Mouse (Mus musculus) left cerebral cortex, adult 8-10 months (tissue): Measurements from ENCODE around the gene Gm26657. TPM values are rescaled to one million over a fixed set of nuclear protein-coding genes. Genes with fewer than 3 reads are reported as not detected.
A peak's percentile ranks its signal among the peaks of the same experiment; 100 is the strongest.

Experiments used
- DNase-seq, 2 experiments: peaks; one replicate each; pipeline ENCODE4 v3.0.0; 2022; ENCODE audit warnings: low spot score in 2 of 2
- total RNA-seq, 4 experiments: library from RNA; stranded (reverse); gene quantifications; 2 replicates each; pipeline ENCODE4 v1.2.4; 2022

The Gm26657 gene
- not detected for total RNA-seq

DNA sequence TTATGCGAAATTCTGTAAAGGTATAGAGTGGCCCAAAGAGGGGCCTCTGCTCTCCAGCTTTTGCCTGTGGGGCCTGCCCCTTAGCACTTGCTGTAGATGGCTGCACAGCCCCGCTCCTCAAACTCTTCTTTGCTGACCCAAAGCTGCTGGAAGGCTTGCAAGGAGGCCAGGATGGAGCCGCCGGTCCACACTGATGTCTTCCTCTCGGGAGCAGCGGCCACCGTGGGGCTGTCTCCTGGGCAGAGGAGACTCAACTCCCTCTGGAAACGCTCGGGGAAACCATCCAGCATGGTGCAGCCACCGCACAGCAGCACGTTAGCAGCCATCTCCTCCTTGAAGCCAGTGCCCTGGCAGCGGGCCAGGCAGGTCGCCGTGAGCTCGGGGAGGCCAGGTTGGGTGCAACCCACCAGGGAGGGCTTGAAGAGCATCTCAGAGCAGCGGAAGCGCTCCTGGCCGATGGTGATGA is at the start of gene Gm26657:
Gm26657 (plus strand) TSS at position 51 of the 466 bp plus-strand sequence.
- no peak for DNase-seq

GRCm38 (mm10) chr4:56696401-56696800 is 43.5 kb upstream of the Gm26657 start:
- DNase-seq: no peak

GRCm38 (mm10) chr4:56698671-56699070 is 41.2 kb upstream of the Gm26657 start:
- no peak for DNase-seq

GRCm38 (mm10) chr4:56702234-56702633 is 37.6 kb upstream of the Gm26657 start:
- no peak for DNase-seq

DNA sequence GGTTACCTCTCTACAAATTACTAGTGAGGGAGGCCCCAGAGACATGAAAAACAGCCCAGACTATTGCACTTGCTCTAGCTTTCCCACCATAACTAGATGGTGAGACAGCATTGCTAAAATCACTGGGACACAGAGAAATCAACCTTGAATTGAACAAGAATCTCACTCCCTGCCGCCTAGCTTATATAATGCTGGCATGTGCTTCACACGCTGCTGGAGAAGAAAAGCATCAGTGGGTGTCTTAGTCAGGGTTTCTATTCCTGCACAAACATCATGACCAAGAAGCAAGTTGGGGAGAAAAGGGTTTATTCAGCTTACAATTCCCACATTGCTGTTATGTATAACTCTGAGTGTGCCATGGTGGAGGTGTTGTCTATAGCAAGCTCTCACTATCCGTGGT is 26.7 kb upstream of the Gm26657 start:
- peak in 1 of 2 experiments; percentile 74 for DNase-seq

DNA sequence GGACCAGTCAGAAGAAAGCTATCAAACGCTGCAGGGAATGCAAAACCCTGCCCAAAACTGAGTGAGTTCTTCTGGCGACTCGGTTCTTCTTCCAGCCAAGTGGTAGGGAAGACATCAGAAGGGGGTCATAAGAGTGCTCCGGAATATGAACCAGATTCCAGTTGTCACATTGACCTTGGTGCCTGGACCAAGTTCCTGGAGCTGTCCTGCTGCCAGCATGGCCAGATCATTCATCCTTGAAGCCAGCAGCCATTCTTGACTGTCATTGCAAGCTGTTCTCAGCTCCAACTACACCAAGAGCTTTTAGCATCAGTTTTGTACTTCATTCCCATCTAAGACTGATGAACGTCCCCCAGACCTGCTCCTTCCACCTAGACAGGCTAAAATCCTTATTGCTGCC is 23.1 kb upstream of the Gm26657 start:
- no peak for DNase-seq

GRCm38 (mm10) chr4:56717932-56718331 is 21.9 kb upstream of the Gm26657 start:
- DNase-seq: no peak

- DNase-seq: no peak
Observed at GRCm38 (mm10) chr4:56718573-56719442, 21.1 kb upstream of the Gm26657 start.

GRCm38 (mm10) chr4:56719456-56719855 is 20.4 kb upstream of the Gm26657 start:
- no peak for DNase-seq

GRCm38 (mm10) chr4:56720403-56720802 is 19.5 kb upstream of the Gm26657 start:
- DNase-seq: no peak

DNA sequence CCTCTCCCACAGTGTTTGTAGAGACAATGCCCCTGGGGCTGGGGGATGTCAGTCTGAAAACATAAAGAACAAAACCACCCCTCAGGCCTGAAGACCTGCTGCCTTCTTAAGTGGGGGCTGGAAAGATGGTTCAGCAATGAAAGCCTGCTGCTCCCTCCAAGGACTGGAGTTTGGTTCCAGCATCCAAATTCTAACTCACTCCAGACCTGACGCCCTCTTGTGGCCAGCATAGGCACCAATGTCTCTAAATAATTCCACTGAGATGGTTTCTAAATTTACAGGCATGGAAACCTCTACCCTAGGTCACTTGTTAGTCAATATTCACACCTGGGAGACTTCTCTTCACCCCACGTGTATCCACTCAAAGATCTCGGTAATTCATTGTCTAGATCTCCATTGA is 18.4 kb upstream of the Gm26657 start:
- DNase-seq: no peak

DNA sequence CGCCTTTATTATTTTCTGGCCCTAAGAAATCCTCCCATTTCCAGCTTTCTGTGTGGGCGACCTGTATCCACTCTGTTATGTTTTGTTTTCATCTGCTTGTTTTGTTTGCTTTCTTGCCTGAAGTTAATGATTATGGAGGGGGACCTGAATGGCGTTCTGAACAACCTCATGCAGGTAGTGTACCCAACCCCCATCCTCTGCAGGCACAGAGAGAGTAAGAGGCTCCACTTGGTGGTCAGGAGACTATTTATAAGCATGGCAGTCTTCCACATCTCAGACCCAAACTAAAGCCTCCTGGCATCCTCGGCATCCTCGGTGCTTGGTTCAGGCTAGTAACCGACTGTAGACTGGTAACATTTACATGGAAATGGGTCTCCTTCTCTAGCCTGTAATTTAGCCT is 17.5 kb upstream of the Gm26657 start:
- DNase-seq: no peak

- peak in 1 of 2 experiments; percentile 3 for DNase-seq
Observed at GRCm38 (mm10) chr4:56723237-56723636, 16.6 kb upstream of the Gm26657 start.

DNA sequence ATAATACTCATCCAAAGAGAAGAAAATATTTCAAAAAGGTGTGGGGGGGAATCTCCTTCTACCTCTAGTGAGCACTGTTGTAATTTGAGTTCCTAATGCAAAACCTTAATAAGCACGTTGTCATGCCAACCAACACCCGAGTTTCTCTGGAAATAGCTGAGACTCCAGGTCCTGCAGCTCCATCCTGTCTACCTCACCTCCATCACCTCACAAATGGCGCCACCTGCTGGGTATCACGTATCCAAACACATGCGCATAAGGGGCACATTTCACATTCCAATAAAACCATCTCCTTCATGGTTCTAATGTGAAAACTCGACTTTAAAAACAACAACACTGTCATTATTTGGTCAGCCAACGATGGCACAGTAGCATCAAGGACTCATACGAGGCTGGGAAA is 14.0 kb upstream of the Gm26657 start:
- peak in 1 of 2 experiments; percentile 16 for DNase-seq

GRCm38 (mm10) chr4:56740611-56741010 is 741 bp downstream of the Gm26657 start:
- DNase-seq: no peak

DNA sequence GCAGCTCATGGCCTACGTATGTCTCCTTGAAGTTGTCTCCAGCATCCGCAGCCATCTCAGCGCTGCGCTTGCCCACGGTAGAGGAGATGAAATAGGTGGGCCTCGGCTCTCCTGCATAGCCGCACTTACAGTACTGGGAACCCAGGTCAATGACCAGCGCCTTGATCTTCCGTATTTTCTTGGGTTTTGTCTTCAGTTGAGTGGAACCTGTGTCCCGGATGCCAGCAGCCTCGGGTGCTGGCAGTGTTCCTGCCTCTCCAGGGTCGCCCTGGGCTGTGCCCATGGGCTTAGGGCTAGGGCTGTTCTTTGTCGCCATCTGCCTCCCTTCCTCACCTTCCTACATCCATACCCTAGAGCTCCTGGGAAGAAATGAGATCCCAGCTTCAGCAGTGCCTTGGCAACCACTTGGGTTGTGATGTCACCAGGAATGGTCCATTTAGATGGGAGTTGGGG is 1.2 kb downstream of the Gm26657 start, which contains the start of gene Actl7b:
Actl7b (minus strand) TSS at position 403 of the 453 bp plus-strand sequence.
- no peak for DNase-seq

GRCm38 (mm10) chr4:56742698-56743097 is 2.8 kb downstream of the Gm26657 start:
- no peak for DNase-seq

GRCm38 (mm10) chr4:56743363-56744195 is 3.7 kb downstream of the Gm26657 start, which contains the start of gene Actl7a:
TSS of gene Actl7a (plus strand) at chr4:56743413.
- DNase-seq: no peak

DNA sequence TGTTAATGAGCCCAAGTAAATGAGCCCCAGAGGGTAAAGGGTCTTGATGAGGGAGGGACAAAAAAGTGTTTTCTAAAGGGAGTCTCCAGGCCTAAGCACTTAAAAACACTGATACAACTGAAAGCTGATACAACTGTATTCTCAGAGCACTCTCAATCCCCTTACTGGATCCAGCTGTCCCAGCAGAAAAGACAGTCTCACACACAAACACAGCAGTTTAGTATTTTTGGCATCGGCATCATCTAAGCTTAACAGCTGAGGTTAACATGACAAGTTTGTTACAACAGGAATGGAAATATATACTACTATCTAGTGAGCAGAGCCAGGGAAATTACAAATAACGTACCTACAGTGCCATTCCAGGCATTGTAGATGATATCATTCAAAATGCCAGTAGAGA is 6.5 kb downstream of the Gm26657 start:
- no peak for DNase-seq

DNA sequence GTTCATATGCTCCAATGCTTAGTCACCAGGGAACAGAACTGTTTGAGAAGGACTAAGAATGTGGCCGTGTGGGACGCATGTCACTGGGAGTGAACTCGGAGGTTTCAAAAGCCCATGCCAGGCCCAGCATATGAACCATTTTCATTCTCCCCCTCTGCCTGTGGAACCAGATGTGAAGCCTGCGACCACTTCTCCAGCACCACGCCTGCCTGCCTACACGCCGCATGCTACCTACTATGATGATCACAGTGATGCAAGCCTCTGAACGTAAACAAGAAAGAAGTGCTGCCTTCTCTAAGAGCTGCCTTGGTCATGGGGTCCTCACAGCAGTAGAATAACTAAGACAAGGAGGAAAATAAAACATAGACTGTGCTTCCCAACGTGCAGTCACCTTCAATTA is 7.6 kb downstream of the Gm26657 start:
- no peak for DNase-seq

GRCm38 (mm10) chr4:56756021-56756420 is 16.2 kb downstream of the Gm26657 start:
- DNase-seq: no peak
